18 mouse cellular contexts compared by ENCODE assay signal in genomic region chr8:35160230-35160629, GRCm38 (mm10).
DNase-seq lines count a peak whose midpoint lies in the region; ATAC-seq and TF ChIP-seq lines count a peak whose summit lies in the region.
"Had no signal": no experiment of that assay in that cellular context is flagged by ENCODE, and none has a peak within 500 bp of the region (broad histone marks: within the 10 kb centered on the region; RNA-seq: fewer than 3 reads in every experiment).

No protein-coding gene starts in this region.

- ATAC-seq in lung, postnatal 0 days, result peak; percentile 82
- ATAC-seq in Patski, result peak; percentile 94
- ATAC-seq in intestine, postnatal 0 days, result peak; percentile 28; the same call in 1 of the 2 replicates
- ATAC-seq in stomach, embryonic 14.5 days (ENCODE audit: insufficient number of reproducible peaks, insufficient read depth, low FRiP score, low read depth), result peak; percentile 67

- POLR2A ChIA-PET in Patski (lab: Charles Lee), result no interaction called here

- intact Hi-C loops in left cerebral cortex, postnatal 36 days (cut with DNase I), result loop anchor here (10.0 kb wide), 1 partner anchor 295 kb away; no protein-coding TSS in a partner anchor

- H3K36me3 ChIP-seq in lung, postnatal 0 days (ENCODE audit: insufficient read depth, low read length), result no peaks in the 10 kb centered on the region
- H3K36me3 ChIP-seq in intestine, postnatal 0 days (ENCODE audit: control insufficient read depth, insufficient read depth), result no peaks in the 10 kb centered on the region
- no peaks in the 10 kb centered on the region for H3K36me3 ChIP-seq in stomach, embryonic 14.5 days (ENCODE audit: control insufficient read depth, insufficient read depth, low read length)
- H3K36me3 ChIP-seq: hindbrain, embryonic 10.5 days; limb, embryonic 15.5 days; midbrain, embryonic 15.5 days; neural tube, embryonic 12.5 days had no signal

- no peak for TF ChIP-seq CTCF in lung, postnatal 0 days (IDR thresholded peaks at IDR 0.05)
- TF ChIP-seq CTCF in lung, adult 2 months (IDR thresholded peaks at IDR 0.05; ENCODE audit: insufficient read depth, low read length), result no peak
- no peak for TF ChIP-seq CTCF in Patski (IDR thresholded peaks at IDR 0.05)
- TF ChIP-seq CTCF in intestine, postnatal 0 days (IDR thresholded peaks at IDR 0.05; ENCODE audit: low read depth), result no peak

- TF ChIP-seq EP300 in lung, postnatal 0 days (IDR thresholded peaks at IDR 0.05), result no peak

- in situ Hi-C loops in Patski (cut with MboI; ENCODE audit: low pct_unique_long_range_greater_than_20kb), result no loop called here

- no peak for TF ChIP-seq POLR2A in lung, adult 2 months (IDR thresholded peaks at IDR 0.05; ENCODE audit: borderline replicate concordance, extremely low read depth, low read depth, low read length)

- CTCF ChIA-PET in Patski (lab: Charles Lee), result interaction anchor here (1.3 kb wide), 1 partner anchor 9 kb away, joined by 3 read pairs; no protein-coding TSS in a partner anchor

- no peak overlapping the region for H3K27ac ChIP-seq in lung, postnatal 0 days (ENCODE audit: low read length)
- no peak overlapping the region for H3K27ac ChIP-seq in intestine, postnatal 0 days (ENCODE audit: low read depth, low read length)
- H3K27ac ChIP-seq in stomach, embryonic 14.5 days (ENCODE audit: low read length), result no peak overlapping the region
- H3K27ac ChIP-seq: hindbrain, embryonic 10.5 days; limb, embryonic 15.5 days; macrophage; midbrain, embryonic 15.5 days; neural tube, embryonic 12.5 days had no signal

- no peaks in the 10 kb centered on the region for H3K9me3 ChIP-seq in lung, postnatal 0 days (ENCODE audit: low read length)
- no peaks in the 10 kb centered on the region for H3K9me3 ChIP-seq in intestine, postnatal 0 days (ENCODE audit: control insufficient read depth)
- no peaks in the 10 kb centered on the region for H3K9me3 ChIP-seq in stomach, embryonic 14.5 days (ENCODE audit: control insufficient read depth, low read depth, low read length)
- H3K9me3 ChIP-seq: hindbrain, embryonic 10.5 days; limb, embryonic 15.5 days; midbrain, embryonic 15.5 days; neural tube, embryonic 12.5 days had no signal

- no peaks in the 10 kb centered on the region for H3K27me3 ChIP-seq in lung, postnatal 0 days (replicated peaks; ENCODE audit: insufficient read depth, low read length)
- no peaks in the 10 kb centered on the region for H3K27me3 ChIP-seq in Patski
- no peaks in the 10 kb centered on the region for H3K27me3 ChIP-seq in intestine, postnatal 0 days (replicated peaks; ENCODE audit: control insufficient read depth, insufficient read depth, low read length)
- H3K27me3 ChIP-seq in stomach, embryonic 14.5 days (ENCODE audit: control insufficient read depth, insufficient read depth, low read length), result no peaks in the 10 kb centered on the region
- H3K27me3 ChIP-seq: limb, embryonic 15.5 days; midbrain, embryonic 15.5 days; neural tube, embryonic 12.5 days had no signal

- 71% methylated on average over 12 of the region's 12 CpGs for WGBS in lung, postnatal 0 days
- WGBS in lung, adult 2 months, result 73% methylated on average over 12 of the region's 12 CpGs
- WGBS in intestine, postnatal 0 days, result 70% methylated on average over 12 of the region's 12 CpGs
- 68% methylated on average over 12 of the region's 12 CpGs for WGBS in stomach, embryonic 14.5 days

- no peak overlapping the region for H3K9ac ChIP-seq in lung, postnatal 0 days (replicated peaks; ENCODE audit: low read depth)
- no peak overlapping the region for H3K9ac ChIP-seq in intestine, postnatal 0 days (ENCODE audit: low read depth, low read length)
- H3K9ac ChIP-seq in stomach, embryonic 14.5 days (replicated peaks; ENCODE audit: low read depth, low read length), result no peak overlapping the region
- H3K9ac ChIP-seq: limb, embryonic 15.5 days; midbrain, embryonic 15.5 days; neural tube, embryonic 12.5 days had no signal

- H3K4me1 ChIP-seq in lung, postnatal 0 days (ENCODE audit: insufficient read depth, low read depth, low read length), result no peaks in the 10 kb centered on the region
- H3K4me1 ChIP-seq in lung, adult 2 months (ENCODE audit: control insufficient read depth, insufficient read depth, low read length), result no peaks in the 10 kb centered on the region
- H3K4me1 ChIP-seq in intestine, postnatal 0 days (replicated peaks; ENCODE audit: control insufficient read depth, insufficient read depth, low read length), result no peaks in the 10 kb centered on the region
- H3K4me1 ChIP-seq in stomach, embryonic 14.5 days (ENCODE audit: control insufficient read depth, insufficient read depth, low read length), result no peaks in the 10 kb centered on the region
- H3K4me1 ChIP-seq: midbrain, embryonic 15.5 days; neural tube, embryonic 12.5 days had no signal

- peak; percentile 41 for DNase-seq in lung, postnatal 0 days (ENCODE audit: low spot score)
- DNase-seq in lung, adult 2 months, result no peak
- peak; percentile 68 for DNase-seq in Patski (ENCODE audit: low read depth, low spot score)
- no peak for DNase-seq in frontal cortex, postnatal 36 days (ENCODE audit: low spot score in 2 of 2)
- DNase-seq in left cerebral cortex, postnatal 36 days (ENCODE audit: low spot score in 2 of 2), result no peak
- DNase-seq: adrenal gland, adult 2 months; cerebellum, adult 8-10 months; embryo, embryonic 11 days; gastrocnemius, postnatal 36 days; kidney, adult 8-10 months had no signal

- no peak overlapping the region for H3K4me3 ChIP-seq in lung, postnatal 0 days (ENCODE audit: low read depth, low read length)
- no peak overlapping the region for H3K4me3 ChIP-seq in lung, adult 2 months (replicated peaks; ENCODE audit: extremely low read depth, low read depth, low read length)
- H3K4me3 ChIP-seq in intestine, postnatal 0 days (ENCODE audit: low read depth, low read length), result no peak overlapping the region
- no peak overlapping the region for H3K4me3 ChIP-seq in stomach, embryonic 14.5 days (ENCODE audit: low read depth, low read length)
- H3K4me3 ChIP-seq: erythroblast, embryonic 14.5 days; hindbrain, embryonic 10.5 days; limb, embryonic 15.5 days; midbrain, embryonic 15.5 days; neural tube, embryonic 12.5 days had no signal

- H3K4me2 ChIP-seq in lung, postnatal 0 days (replicated peaks; ENCODE audit: low read depth, low read length), result no peak overlapping the region
- H3K4me2 ChIP-seq in intestine, postnatal 0 days (replicated peaks; ENCODE audit: low read depth), result no peak overlapping the region
- no peak overlapping the region for H3K4me2 ChIP-seq in stomach, embryonic 14.5 days (replicated peaks; ENCODE audit: low read depth, low read length)
- H3K4me2 ChIP-seq: limb, embryonic 15.5 days; midbrain, embryonic 15.5 days; neural tube, embryonic 12.5 days had no signal

Comparison
In these comparisons a context has a peak if more than half of its experiments do, and no peak if none do; other contexts are left out.
1. DNase-seq: peak in lung, postnatal 0 days (single experiment) and Patski (single experiment); none in lung, adult 2 months (single experiment), frontal cortex, postnatal 36 days (0 of 2) and left cerebral cortex, postnatal 36 days (0 of 2).
2. ATAC-seq: peak in every context shown above with its lines; median percentile 94 in Patski; 82 in lung, postnatal 0 days; 67 in stomach, embryonic 14.5 days; 28 in intestine, postnatal 0 days.